Mouse (Mus musculus) spleen, postnatal 14 days (tissue): ENCODE results near the gene Tnks1bp1.
A peak's percentile ranks its signal among the peaks of the same experiment; 100 is the strongest.

ENCODE experiments used
- DNase-seq, 2 experiments: peaks; one replicate each; pipeline ENCODE4 v3.0.0; 2021 to 2022; ENCODE audit warnings: low spot score in 2 of 2

Tnks1bp1 gene

DNA sequence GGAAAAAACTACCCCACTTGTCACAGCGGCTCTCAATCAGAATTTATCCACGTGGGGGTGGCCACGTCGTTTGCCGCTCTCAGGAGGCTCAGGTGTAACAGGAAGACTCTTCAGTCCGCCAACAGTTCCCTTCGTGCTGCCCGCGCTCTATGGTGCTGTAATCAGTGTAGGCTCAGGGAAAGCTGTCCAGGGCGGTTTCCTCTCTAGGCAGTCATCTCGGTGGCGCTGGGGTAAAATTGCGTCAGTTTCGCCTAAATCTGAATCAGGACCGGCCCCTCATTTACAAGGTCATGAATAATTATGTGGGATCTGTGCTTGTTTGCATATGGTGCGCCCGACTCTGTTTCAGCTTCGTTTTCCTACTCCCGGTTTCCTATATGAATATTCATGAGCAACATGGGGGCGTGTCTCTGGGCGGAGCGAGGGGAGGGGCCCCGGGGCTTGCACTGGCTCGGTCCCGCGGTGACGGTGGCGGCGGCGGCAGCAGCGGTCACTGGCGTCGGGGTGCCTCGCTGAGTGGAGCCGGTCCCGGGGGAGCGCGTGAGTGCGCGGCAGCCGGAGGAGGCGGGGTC lies at the start of gene Tnks1bp1:
Tnks1bp1 (plus strand) TSS at position 427 of the 572 bp plus-strand sequence.
- peak; percentile 92 to 95 for DNase-seq

DNA sequence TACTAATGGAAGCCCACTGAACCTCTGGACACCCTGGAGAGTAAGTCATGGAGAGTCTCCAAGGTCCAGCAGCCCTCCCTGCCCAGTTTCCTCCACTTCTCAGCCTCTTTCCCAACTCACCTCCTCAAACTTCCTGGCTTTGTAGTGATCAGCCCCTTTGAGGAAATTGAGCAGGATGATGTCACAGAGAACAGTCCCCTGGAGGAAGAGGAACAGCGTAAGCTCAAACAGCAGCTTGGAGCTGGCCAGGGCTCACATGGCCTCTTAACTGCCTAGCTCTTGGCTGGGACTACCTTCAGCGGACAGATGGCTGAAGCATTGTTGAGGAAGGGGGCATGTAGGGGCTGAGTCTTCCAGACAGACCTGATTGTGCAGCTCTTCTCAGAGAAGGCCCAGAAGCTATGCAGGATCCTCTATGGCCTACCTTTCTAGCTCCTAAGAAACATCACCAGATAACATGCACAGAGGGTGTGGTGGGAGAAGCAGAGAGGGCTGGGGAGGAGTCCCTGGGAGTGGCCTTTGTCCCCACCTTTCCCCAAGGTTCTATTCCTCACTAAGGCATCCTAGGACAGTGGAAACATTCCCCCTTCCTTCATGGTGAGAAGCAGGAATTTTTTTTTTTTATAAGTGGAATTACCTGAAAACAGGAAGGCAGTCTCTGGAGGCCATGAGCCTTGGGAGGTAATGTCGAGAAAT lies 48.2 kb upstream of the Tnks1bp1 start:
- no peak for DNase-seq

- DNase-seq: no peak
These were observed 46.3 kb upstream of the Tnks1bp1 start for GRCm38 (mm10) chr2:85001497-85001896.

- DNase-seq: no peak
These were observed 45.2 kb upstream of the Tnks1bp1 start for GRCm38 (mm10) chr2:85002575-85002974.

DNA sequence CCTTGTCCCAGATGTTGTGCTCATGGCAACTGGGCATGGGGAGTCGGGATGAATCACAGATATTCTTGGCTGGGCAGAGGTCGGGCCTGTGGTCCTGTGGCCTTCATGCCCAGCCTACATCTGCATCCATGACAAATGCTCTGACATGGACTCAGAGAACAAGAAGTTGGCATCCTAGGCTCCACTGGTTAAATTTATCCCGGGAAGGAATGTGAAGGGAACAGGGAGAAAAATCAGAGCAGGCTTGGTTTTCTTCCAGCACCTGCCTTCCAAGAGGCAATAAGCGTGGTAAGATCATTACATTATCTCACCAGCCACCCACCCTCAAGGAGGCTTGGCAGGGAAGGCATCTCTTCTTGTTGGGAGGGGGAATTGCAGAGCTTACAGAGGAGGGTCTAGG lies 43.5 kb upstream of the Tnks1bp1 start:
- no peak for DNase-seq

GRCm38 (mm10) chr2:85006600-85006999 lies 41.2 kb upstream of the Tnks1bp1 start:
- DNase-seq: no peak

- DNase-seq: no peak
These were observed 40.1 kb upstream of the Tnks1bp1 start for GRCm38 (mm10) chr2:85007729-85008128.

DNA sequence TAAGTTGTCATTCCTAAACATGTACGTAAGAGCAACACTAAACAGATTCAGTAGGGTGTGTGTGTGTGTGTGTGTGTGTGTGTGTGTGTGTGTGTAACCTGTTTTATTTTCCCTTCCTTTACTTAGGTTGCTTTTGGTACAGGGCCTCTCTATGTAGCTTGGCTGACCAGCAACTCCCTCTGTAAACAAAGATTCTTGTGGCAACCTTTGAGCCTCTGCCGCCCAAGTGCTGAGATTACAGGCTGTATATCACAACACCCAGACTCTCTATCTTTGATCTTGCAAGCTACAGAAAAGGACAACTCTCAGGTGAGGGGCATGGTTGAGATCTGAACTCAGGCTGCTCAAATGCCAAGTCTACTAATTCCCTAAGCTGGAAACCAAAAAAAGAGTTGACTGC lies 38.6 kb upstream of the Tnks1bp1 start:
- DNase-seq: no peak

GRCm38 (mm10) chr2:85011906-85012604 lies 35.8 kb upstream of the Tnks1bp1 start:
- peak; percentile 34 to 50 for DNase-seq

- no peak for DNase-seq
These were observed 35.1 kb upstream of the Tnks1bp1 start for GRCm38 (mm10) chr2:85012679-85013078.

GRCm38 (mm10) chr2:85013826-85014587 lies 33.8 kb upstream of the Tnks1bp1 start:
- DNase-seq: no peak

- no peak for DNase-seq
These were observed 33.2 kb upstream of the Tnks1bp1 start for GRCm38 (mm10) chr2:85014588-85014982.

DNA sequence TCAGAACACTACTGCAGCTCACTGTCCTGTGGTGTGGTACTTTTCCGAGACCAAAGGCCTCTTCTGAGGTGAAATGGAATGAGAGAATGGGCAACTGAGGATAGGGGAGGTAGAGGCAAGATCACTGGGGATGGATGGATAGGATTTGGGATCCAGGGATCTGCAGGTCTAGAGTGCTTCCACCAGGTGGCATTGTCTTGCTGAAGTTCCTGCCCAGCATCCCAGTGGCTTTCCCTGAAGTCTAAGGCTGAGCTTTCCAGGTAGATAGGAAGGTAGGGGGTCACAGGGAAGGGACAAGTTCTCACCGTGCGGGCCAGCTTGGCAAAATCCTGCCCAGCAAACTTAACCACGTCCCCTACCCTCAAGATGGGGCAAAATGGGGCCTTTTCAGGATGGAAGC lies 25.8 kb upstream of the Tnks1bp1 start:
- no peak for DNase-seq

DNA sequence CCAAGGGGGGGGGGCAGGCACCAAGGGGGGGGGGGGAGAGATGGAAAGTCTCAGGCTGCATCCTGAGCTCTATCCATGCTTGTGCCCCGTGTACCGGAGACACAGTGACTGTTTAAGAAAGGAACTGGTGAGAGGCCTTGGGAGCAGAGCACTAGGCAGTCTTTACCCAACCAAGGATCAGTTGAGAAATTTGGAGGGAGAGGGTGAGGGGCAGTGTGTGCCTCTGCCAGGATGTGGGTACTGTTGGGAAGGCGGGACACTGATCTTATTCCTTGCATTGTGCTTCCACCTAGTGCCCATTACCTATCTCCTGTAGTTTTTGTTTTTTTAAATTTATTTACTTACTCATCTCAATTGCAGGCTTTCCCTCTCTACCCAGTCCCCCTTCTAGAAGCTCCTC lies 21.6 kb upstream of the Tnks1bp1 start:
- no peak for DNase-seq

DNA sequence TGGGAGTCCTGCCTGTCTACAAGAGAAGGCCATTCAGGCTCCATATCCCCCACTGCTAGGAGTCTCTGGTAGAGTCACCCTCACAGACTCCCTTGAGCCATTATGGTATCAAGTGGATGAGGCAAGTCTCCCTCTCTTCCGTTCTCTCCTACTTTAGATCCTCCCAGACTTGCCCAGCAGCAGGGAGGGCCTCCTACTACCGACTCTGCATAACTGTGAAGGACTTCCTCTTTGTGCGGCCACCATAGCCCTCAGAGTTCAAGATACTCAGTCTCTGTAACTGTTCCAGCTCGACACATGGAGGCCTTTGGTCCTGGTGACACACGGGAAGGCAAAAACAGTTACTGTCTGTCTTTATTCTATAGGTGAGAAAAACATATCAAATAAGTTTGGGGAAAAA lies 20.5 kb upstream of the Tnks1bp1 start:
- no peak for DNase-seq

DNA sequence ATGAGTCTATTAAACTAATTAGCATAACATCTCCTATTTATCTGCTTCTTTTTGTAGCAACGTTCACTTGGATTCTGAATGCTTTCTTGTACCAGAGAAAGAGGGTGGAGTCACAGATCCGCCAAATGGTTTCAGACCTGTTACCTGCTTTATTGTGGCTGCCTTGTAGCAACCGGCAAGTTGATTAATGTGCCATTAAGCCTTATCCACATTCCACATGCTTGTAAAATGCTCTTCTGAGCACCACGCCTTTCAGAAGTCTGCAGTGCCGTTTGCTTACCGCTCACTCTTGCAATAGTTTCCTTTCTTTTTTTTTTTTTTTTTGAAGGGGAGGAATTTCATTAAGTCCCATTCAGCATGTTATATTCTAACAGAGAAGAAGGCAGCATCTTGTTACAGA lies 17.9 kb upstream of the Tnks1bp1 start:
- DNase-seq: no peak

- no peak for DNase-seq
These were observed 16.8 kb upstream of the Tnks1bp1 start for GRCm38 (mm10) chr2:85030989-85031388.

GRCm38 (mm10) chr2:85033121-85033520 lies 14.7 kb upstream of the Tnks1bp1 start:
- DNase-seq: no peak

DNA sequence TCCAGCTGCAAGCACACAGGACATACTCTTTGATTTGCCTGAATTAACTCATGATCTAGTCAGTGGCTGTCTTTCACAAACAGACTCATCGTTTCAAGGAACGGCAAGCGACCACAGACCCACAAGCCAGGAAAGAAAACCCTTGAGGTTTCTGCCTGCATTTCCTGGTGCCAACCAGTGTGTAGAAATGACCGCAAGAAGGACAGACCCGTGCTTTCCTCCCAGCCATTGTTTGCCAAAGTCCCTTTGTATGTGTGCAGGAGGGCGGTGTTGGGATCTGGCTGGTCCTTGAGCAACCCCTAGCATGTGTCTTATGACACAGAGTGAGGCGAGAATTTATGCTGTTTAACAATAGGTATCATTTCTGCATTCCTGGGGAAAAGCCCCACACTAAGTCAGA lies 13.7 kb upstream of the Tnks1bp1 start:
- no peak for DNase-seq

DNA sequence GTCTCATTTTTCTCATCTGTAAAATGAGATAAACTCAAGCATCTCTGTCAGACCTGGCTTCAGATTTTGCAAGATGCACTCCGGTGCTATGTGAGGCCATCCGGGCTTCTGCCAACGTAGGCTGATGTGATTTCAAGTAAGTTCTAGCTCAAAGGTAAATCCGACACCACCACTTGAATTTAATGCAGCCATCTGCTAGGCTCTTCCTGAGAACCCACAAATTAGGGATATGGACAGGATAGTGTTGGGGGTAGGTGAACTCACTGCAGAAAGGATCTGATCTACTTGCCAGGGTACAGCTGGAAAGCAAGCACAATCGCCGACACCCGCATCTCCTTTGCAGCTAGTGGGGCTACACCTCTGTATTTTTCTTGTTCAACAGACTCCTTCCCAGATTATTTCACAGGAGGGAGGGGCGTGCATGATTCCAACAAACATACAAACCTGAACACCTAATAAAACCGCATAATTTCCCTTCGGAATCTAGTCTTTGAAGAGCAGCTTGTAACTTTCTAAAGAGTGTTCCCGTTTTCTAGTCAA lies 11.2 kb upstream of the Tnks1bp1 start:
- no peak for DNase-seq

DNA sequence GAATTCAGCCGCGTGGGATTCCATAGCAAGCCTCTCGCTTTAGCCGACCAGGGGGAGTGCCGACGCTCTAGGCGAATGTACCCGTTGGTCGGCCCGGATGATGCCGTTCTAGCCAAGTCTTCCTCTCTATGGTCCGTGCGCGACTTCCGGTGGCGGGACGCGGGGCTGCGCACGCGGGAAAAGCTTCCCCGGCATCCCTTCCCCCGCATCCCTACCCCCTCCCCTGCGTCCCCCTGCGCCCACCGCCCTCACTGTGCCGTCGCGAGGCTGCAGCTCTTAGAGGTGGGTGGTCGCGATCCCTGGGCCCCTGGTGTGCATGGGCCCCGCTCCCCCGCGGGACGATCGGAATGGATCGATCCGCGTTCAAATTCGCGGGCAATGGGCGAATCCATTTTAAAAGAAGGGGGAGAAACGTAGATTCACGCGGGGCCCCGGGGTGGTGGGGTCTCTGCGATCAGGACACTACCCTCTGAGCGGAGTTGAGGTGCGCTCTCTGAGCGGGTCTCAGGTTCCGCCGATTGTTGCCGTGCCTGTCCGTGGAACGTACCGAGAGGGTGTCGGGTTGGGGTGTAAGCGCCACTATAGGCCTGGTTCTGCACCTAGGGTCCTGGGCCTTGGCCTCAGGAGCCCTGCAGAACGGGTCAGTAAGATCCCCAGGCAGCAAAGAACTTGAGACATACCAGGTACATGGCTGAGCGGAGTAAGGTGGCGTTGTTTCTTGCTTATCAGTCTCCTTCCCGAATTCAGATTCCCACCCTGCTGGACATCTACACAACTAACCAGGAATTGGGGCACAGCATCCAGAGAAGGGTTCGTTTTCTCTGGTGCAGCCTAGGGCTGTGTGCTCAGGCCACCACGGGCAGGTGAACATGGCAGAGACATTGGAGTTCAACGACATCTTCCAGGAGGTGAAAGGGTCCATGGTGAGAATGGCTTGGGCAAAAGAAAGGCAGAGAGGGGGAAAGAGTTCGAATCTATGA lies 10.5 kb upstream of the Tnks1bp1 start, which contains the start of the genes Ssrp1 and P2rx3:
Ssrp1 (plus strand) TSS at position 188 of the 980 bp plus-strand sequence.
P2rx3 (minus strand) TSS at position 416 of the 980 bp plus-strand sequence.
- DNase-seq: peak; percentile 81 to 88
